Mouse (Mus musculus) hindbrain, embryonic 13.5 days (tissue): ENCODE data around the gene Slc16a12. TPM values are rescaled to one million over a fixed set of nuclear protein-coding genes. Genes with fewer than 3 reads are reported as not detected.
"Not testable (repeated sequence)": the region's sequence is repeated elsewhere in the genome, so short reads cannot be mapped to it uniquely, and the experiment has no call there.

Experiments used
- ATAC-seq: fragments of 200-750 bp; cut with Nextera tagmentation; 2 replicates; pipeline ENCODE4 v1.8.0; 2017; ENCODE audit warnings: moderate TSS enrichment; ENCODE audit not compliant: low FRiP score
- H3K27ac ChIP-seq: fragments of 300-500 bp; sonication (generic); 2 replicates; pipeline ENCODE4 v1.5.1; 2015; ENCODE audit warnings: inconsistent platforms, mild to moderate bottlenecking, moderate library complexity
- H3K27me3 ChIP-seq: fragments of 300-500 bp; sonication (generic); 2 replicates; pipeline ENCODE4 v1.6.1; 2015; ENCODE audit warnings: mild to moderate bottlenecking, inconsistent platforms
- H3K36me3 ChIP-seq: fragments of 300-500 bp; sonication (generic); 2 replicates; pipeline ENCODE4 v1.6.1; 2015; ENCODE audit warnings: mild to moderate bottlenecking, inconsistent platforms
- H3K4me1 ChIP-seq: fragments of 300-500 bp; sonication (generic); replicated peaks from 2 replicates; pipeline ENCODE4 v1.6.1; 2015; ENCODE audit warnings: inconsistent platforms
- H3K4me2 ChIP-seq: fragments of 300-500 bp; sonication (generic); 2 replicates; pipeline ENCODE4 v1.6.1; 2015; ENCODE audit warnings: inconsistent platforms, mild to moderate bottlenecking, moderate library complexity
- H3K4me3 ChIP-seq: fragments of 300-500 bp; sonication (generic); 2 replicates; pipeline ENCODE4 v1.5.1; 2015; ENCODE audit warnings: mild to moderate bottlenecking, inconsistent platforms
- H3K9ac ChIP-seq: fragments of 300-500 bp; sonication (generic); 2 replicates; pipeline ENCODE4 v1.6.1; 2015; ENCODE audit warnings: mild to moderate bottlenecking, inconsistent platforms
- H3K9me3 ChIP-seq: fragments of 300-500 bp; sonication (generic); 2 replicates; pipeline ENCODE4 v1.6.1; 2016; ENCODE audit warnings: inconsistent platforms
- WGBS: fragments of 180-500 bp; shearing (Covaris S2); methylation state at CpG from one replicate; pipeline ENCODE4 v1.1.7; 2015; 5-methylcytosine and 5-hydroxymethylcytosine counted together
- polyA plus RNA-seq: library from polyadenylated mRNA; unstranded; fragments of >200 nt; fragmentation: Nextera tagmentation; extraction: Ambion mirVana; gene quantifications from 2 replicates; pipeline ENCODE4 v1.2.1, GENCODE M21; 2015

Slc16a12 gene
- polyA plus RNA-seq, 1 experiment from 2014 or later: 3.9 TPM

DNA sequence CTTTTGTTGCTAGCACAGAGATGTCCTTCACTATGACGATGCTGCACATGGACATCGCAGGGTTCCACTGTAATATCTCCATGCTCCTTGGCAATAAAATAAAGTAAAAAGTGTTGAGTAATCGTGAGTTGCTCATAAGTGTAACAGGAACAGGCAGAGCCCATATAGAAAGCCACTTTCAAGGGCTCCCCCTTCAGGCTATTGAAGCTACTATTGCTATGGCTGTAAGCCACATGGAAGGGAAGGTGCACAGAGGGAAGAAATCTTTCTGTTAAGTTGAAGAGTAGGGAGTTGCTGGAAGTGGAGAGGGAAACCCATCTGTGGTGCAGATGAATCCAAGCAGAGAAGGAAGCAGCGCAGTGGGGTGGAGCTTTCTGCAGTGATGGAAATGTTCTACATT is 4.1 kb upstream of the Slc16a12 start:
- H3K4me2 ChIP-seq: no peak overlapping the region
- no peak overlapping the region for H3K27ac ChIP-seq
- ATAC-seq: no peak
- no peak overlapping the region for H3K9ac ChIP-seq
- H3K36me3 ChIP-seq: no peaks in the 10 kb centered on the region
- H3K27me3 ChIP-seq: peaks cover 24% of the 10 kb centered on the region
- no peak overlapping the region for H3K4me3 ChIP-seq
- 90% methylated on average over 4 of the region's 4 CpGs for WGBS
- H3K9me3 ChIP-seq: no peaks in the 10 kb centered on the region
- peaks cover 13% of the 10 kb centered on the region for H3K4me1 ChIP-seq

DNA sequence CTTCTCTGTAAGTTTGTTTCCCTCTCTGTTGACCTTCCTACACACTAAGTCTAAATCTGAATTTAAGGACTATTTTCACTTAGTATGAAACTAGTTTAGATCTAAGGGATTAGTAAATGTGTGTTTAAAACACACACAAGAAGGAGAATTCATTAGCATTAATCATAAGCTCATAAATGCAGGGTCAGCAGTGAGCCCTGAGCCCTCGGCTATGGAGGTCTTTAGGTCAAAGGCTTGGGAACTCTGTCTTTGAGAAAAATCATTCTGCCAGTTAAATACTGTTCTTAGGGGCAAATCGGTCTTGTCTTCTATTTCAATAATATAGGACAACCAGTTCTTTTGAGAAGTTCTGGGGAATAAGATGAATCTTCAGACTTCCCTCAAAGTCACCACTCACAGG is 1.9 kb upstream of the Slc16a12 start:
- H3K9ac ChIP-seq: no peak overlapping the region

DNA sequence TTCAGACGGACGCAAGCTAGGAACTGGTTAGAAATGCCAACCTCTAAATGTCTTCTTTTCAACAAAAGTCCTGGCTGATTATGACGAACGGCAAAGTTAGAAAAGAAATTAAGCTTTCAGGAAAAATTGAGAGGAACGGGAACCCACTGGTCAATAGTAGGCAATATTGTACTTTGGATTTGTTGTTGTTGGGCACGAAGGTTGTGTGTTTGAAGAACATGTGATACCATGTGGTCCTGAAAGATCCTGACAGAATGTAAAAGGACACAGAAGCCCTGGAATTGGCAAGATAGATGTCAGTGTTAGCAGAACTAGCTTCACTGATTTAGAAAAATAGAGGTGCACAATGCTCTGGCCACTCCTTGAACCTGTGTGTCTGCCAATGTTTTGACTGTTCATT is 880 bp upstream of the Slc16a12 start:
- Histone ChIP-seq H3K27me3 (peaks cover 35% of the 10 kb centered on the region), H3K4me1 (peaks cover 14% of the 10 kb centered on the region)
- H3K4me3 ChIP-seq, H3K9me3 ChIP-seq, ATAC-seq, H3K36me3 ChIP-seq, H3K4me2 ChIP-seq, H3K27ac ChIP-seq, H3K9ac ChIP-seq: not testable (repeated sequence)
- 92% methylated on average over 6 of the region's 6 CpGs for WGBS

More for the DNA sequence above, 1.9 kb upstream of the Slc16a12 start:
- no peak for ATAC-seq
- 54% methylated on average over 2 of the region's 2 CpGs for WGBS
- no peak overlapping the region for H3K27ac ChIP-seq
- no peaks in the 10 kb centered on the region for H3K9me3 ChIP-seq
- H3K4me3 ChIP-seq: no peak overlapping the region
- peaks cover 35% of the 10 kb centered on the region for H3K27me3 ChIP-seq
- H3K4me2 ChIP-seq: no peak overlapping the region
- H3K4me1 ChIP-seq: peaks cover 14% of the 10 kb centered on the region
- H3K36me3 ChIP-seq: no peaks in the 10 kb centered on the region

DNA sequence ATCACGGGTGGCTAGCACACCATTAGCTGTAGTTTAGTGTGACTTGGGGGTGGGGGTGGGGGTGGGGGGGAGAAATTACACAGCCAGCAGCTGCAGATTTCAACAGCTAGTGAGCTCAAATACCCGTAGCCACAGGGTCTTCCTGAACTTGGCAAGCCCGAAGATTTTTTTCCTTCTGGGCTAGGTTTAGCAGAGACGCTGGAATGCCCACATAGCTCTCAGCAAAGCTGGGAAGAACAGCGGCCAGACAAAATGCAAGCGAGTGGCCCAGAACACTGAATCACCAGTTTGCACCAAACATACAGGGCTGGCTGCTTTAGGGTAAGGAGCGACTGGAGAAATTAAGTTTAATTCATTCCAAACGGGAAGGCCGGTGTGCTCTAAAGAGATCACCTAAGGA is 888 bp downstream of the Slc16a12 start:
- H3K27ac ChIP-seq: no peak overlapping the region
- H3K4me1 ChIP-seq: peaks cover 14% of the 10 kb centered on the region
- no peaks in the 10 kb centered on the region for H3K36me3 ChIP-seq
- H3K4me2 ChIP-seq: peak overlapping the region; percentile 99
- peak overlapping the region; percentile 67 for H3K4me3 ChIP-seq
- no peak overlapping the region for H3K9ac ChIP-seq
- H3K9me3 ChIP-seq: no peaks in the 10 kb centered on the region
- ATAC-seq: 0 out of 2 replicates have a peak, but pooled peaks have one; percentile 19
- peaks cover 35% of the 10 kb centered on the region for H3K27me3 ChIP-seq
- 17% methylated on average over 9 of the region's 9 CpGs for WGBS

DNA sequence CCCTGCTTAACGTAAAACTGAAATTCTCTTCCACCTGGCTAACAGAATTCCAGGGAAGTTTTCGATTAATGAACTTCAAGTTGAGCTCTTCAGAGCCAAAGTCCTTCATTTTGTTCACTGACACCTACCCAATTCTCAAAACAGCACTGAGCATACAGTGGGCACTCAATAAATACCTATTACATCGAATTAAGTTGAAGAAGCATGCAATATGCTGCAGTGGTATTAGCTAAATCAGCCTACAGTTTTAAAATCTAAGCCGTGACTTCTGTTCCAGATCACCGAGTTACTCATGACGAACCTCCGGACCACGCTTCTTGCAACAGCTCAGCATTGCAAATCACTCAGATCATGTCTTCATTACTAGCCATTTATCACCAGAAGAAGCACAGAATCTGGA is 2.1 kb downstream of the Slc16a12 start:
- WGBS: 82% methylated on average over 8 of the region's 8 CpGs
- H3K4me1 ChIP-seq: peaks cover 14% of the 10 kb centered on the region
- H3K36me3 ChIP-seq: no peaks in the 10 kb centered on the region
- H3K4me2 ChIP-seq: no peak overlapping the region
- no peak overlapping the region for H3K9ac ChIP-seq
- ATAC-seq: no peak
- H3K9me3 ChIP-seq: no peaks in the 10 kb centered on the region
- H3K27ac ChIP-seq: no peak overlapping the region
- H3K27me3 ChIP-seq: peaks cover 35% of the 10 kb centered on the region
- H3K4me3 ChIP-seq: no peak overlapping the region

DNA sequence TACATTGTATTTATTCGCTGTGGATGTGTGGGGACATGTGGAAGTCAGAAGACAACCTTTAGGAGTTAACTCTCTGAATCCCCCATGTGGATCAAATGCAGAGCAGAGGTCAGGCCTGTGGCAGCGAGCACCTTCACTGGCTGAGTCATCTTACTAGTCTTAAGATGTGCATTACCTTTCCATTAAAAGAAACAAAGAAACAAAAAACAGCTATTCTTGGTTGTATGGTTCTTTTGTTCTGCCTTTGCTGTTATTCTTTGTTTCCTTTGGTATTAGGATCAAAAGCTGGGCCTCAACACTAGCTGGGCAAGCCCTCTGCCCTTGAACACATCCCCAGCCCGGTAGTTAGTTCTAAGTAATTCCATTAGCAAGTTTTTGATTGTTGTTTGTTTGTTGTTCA is 9.2 kb downstream of the Slc16a12 start:
- no peak for ATAC-seq

DNA sequence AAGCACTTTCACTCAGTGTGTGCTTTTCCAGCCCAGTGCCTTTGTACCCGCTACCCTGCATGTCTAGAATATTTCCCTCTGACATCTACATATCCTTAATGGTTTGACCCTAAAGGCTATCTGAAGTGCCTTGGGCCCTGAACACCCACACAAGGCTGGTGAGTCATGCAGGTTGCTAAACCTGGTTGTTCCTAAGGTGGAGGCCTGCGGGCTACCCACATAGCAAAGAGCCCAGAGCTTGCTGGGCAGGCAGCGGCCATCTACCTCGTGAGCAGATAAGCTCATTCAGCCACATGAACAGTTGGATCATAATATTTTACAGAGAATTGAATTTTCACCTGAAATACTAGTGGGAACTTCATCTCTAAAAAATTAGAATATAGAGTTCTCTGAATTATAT is 11.2 kb downstream of the Slc16a12 start:
- Histone ChIP-seq H3K4me3 (no peak overlapping the region), H3K9me3 (no peaks in the 10 kb centered on the region), H3K27me3 (no peaks in the 10 kb centered on the region), H3K4me1 (no peaks in the 10 kb centered on the region), H3K4me2 (no peak overlapping the region), H3K27ac (no peak overlapping the region), H3K9ac (no peak overlapping the region), H3K36me3 (no peaks in the 10 kb centered on the region)
- no peak for ATAC-seq
- WGBS: 94% methylated on average over 4 of the region's 4 CpGs

More for the DNA sequence above, 9.2 kb downstream of the Slc16a12 start:
- Histone ChIP-seq H3K9me3 (no peaks in the 10 kb centered on the region), H3K4me1 (no peaks in the 10 kb centered on the region), H3K4me2 (no peak overlapping the region), H3K27ac (no peak overlapping the region), H3K4me3 (no peak overlapping the region), H3K36me3 (no peaks in the 10 kb centered on the region), H3K9ac (no peak overlapping the region), H3K27me3 (no peaks in the 10 kb centered on the region)
- 73% methylated on average over 3 of the region's 3 CpGs for WGBS

DNA sequence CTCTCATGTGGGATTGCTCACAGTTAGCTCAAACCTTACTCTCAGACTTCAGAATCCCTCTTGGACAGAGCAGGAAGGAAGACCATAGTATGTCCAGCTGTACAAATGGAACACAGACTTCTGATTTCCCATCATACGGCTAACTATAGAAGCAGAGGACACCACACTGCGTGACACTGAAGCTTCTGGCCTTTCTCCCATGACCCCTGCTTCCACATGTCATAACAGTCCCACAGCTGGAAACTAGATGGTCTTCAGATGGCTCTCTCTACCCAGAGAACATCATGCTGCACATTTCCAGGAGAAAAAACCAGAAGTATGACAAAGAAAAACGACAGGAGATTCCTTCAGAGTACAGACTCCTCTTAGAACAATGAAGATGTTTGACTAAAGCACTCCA is 14.1 kb downstream of the Slc16a12 start:
- H3K27ac ChIP-seq: no peak overlapping the region
- H3K36me3 ChIP-seq: no peaks in the 10 kb centered on the region
- no peaks in the 10 kb centered on the region for H3K27me3 ChIP-seq
- H3K4me3 ChIP-seq: no peak overlapping the region
- H3K9ac ChIP-seq: no peak overlapping the region
- H3K4me2 ChIP-seq: no peak overlapping the region
- no peak for ATAC-seq
- no peaks in the 10 kb centered on the region for H3K4me1 ChIP-seq
- 83% methylated on average over 3 of the region's 3 CpGs for WGBS
- H3K9me3 ChIP-seq: no peaks in the 10 kb centered on the region

DNA sequence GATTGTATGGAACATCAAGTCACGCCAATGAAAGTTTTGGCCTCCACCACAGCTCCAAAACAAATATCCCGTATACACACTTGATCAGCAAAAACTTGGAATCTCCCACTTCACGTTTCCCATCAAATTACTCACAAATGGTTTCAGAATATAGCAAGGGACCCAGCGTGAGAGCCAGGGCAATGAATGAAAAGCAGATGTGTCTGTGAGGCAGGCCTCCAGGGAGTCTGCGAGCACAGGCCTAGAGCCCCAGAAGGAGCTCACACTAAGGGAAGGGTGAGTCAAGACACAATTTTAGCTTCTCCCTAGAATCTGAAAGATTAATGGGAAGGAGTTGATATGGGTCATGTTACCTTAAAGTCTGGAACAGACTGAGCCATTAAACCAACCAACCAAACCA is 15.7 kb downstream of the Slc16a12 start:
- no peaks in the 10 kb centered on the region for H3K27me3 ChIP-seq
- H3K4me3 ChIP-seq: no peak overlapping the region
- H3K27ac ChIP-seq: no peak overlapping the region
- WGBS: 78% methylated on average over 5 of the region's 5 CpGs
- no peaks in the 10 kb centered on the region for H3K9me3 ChIP-seq
- H3K36me3 ChIP-seq: no peaks in the 10 kb centered on the region
- no peak for ATAC-seq
- no peak overlapping the region for H3K4me2 ChIP-seq
- no peaks in the 10 kb centered on the region for H3K4me1 ChIP-seq
- H3K9ac ChIP-seq: no peak overlapping the region

DNA sequence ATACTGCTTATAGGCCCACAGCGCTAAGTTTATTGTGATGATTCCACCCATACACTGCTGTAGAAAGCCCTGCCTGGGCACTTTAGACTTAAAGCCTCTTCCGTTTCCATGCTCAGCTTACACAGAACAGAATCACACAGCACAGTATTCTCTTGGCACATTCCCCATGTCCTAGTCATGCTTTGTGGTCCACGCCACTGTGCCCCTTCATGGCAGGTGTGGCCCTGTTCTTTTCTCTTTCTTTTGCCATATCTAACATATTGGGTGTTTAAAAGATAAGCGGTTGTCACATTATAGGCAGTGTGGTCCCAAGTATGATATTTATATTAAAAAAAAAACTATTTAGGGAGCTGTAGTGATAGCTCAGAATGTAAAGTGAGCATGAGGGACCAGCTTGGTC is 16.5 kb downstream of the Slc16a12 start:
- no peaks in the 10 kb centered on the region for H3K36me3 ChIP-seq
- WGBS: 93% methylated on average over 4 of the region's 4 CpGs
- H3K4me2 ChIP-seq: no peak overlapping the region
- H3K27ac ChIP-seq: no peak overlapping the region
- no peak overlapping the region for H3K9ac ChIP-seq
- H3K4me1 ChIP-seq: no peaks in the 10 kb centered on the region
- H3K4me3 ChIP-seq: no peak overlapping the region
- H3K9me3 ChIP-seq: no peaks in the 10 kb centered on the region
- no peak for ATAC-seq
- H3K27me3 ChIP-seq: no peaks in the 10 kb centered on the region

DNA sequence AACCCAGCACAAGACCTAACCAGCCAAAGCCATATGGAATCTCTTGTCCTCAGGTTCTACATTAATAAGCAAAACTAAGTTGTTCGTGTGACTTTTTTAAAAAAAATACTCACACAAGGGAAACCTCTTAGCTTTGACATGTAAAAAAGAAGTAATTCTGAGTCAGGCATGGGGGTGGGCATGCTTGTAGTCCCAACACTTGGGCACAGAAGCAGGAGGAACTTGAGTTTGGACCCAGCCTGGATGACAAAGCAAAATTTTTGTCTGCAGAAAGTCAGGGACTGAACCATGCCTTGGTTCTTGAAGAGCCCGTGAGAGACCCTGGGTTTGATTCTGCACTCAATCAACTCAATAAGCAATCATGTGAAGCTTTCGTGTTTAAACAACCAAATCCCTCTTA is 17.6 kb downstream of the Slc16a12 start:
- H3K4me2 ChIP-seq: no peak overlapping the region
- H3K4me3 ChIP-seq: no peak overlapping the region
- no peaks in the 10 kb centered on the region for H3K9me3 ChIP-seq
- WGBS: 94% methylated on average over 3 of the region's 3 CpGs
- no peaks in the 10 kb centered on the region for H3K4me1 ChIP-seq
- no peak overlapping the region for H3K9ac ChIP-seq
- H3K27me3 ChIP-seq: no peaks in the 10 kb centered on the region
- H3K36me3 ChIP-seq: no peaks in the 10 kb centered on the region
- H3K27ac ChIP-seq: no peak overlapping the region
- ATAC-seq: no peak

DNA sequence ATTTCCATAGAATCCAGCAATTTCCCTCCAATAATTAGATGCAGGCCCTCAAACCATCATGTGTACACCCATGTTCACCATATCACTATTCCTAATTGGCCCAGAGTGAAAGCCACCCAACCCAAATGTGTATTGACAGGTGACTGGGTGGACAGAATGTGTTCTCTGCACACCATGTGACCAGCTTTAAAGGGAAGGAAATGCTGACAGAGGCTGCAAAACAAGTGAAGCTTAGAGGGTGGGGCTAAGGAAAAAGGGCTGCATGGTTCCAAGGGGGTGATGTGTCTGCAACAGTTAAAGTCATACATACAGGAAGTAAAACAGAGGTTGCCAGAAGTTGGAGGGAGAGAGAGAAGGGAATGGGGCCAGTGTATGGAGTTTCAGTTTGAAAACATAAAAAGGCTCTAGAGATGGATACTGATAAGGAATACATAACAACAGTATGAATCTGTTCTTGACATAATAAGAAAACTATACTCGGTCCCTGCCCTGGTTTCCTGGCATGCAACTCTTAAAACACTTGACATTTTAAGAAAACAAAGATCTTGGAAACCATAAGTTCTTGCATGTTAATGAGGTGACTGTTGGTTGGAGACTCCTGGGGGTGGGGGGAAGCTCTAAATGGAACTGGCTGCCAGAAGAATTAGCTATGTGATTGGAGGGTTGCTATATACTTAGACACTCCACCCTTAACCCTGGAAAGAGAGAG is 20.7 kb downstream of the Slc16a12 start:
- H3K27me3 ChIP-seq: no peaks in the 10 kb centered on the region
- 86% methylated on average over 1 of the region's 1 CpGs for WGBS
- H3K9me3 ChIP-seq: no peaks in the 10 kb centered on the region
- no peak overlapping the region for H3K4me2 ChIP-seq
- no peaks in the 10 kb centered on the region for H3K36me3 ChIP-seq
- no peak overlapping the region for H3K9ac ChIP-seq
- ATAC-seq: no peak
- no peaks in the 10 kb centered on the region for H3K4me1 ChIP-seq
- no peak overlapping the region for H3K4me3 ChIP-seq
- no peak overlapping the region for H3K27ac ChIP-seq

DNA sequence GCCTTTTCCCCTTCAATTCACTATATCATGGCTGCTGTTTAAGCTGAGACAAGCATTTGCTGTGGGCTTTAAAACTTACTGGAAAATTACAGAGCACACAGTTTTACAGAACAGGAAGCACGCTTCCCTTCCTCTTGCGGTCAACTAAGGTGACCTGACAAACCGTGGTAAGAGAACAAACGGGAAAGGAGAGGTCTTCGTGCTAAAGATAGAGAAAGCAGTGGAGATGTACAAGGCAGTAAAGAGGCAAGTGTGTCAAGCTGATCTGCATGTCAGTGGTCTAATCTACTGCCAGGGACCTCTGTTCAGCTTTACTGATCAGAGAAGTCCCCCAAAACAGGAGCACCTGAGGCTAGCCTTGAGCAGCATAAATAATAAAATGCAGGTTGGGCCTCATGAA is 21.7 kb downstream of the Slc16a12 start:
- Histone ChIP-seq H3K9ac (no peak overlapping the region), H3K4me2 (no peak overlapping the region), H3K9me3 (no peaks in the 10 kb centered on the region), H3K4me3 (no peak overlapping the region), H3K27me3 (no peaks in the 10 kb centered on the region), H3K36me3 (no peaks in the 10 kb centered on the region), H3K27ac (no peak overlapping the region), H3K4me1 (no peaks in the 10 kb centered on the region)
- 90% methylated on average over 5 of the region's 5 CpGs for WGBS
- ATAC-seq: no peak
